Mouse (Mus musculus) liver, adult 2 months (tissue): ENCODE data around the gene Chd5.

ENCODE experiments used
- CTCF ChIP-seq: fragments of 200-500 bp; IDR thresholded peaks from 2 replicates; pipeline ENCODE4 v1.5.1; 2011; ENCODE audit warnings: low read depth, low read length, control low read depth
- POLR2A ChIP-seq: fragments of 200-500 bp; IDR thresholded peaks from 2 replicates; pipeline ENCODE4 v1.6.1; 2011; ENCODE audit warnings: low read length, control low read depth; ENCODE audit not compliant: insufficient read depth; ENCODE audit errors: extremely low read depth

DNA sequence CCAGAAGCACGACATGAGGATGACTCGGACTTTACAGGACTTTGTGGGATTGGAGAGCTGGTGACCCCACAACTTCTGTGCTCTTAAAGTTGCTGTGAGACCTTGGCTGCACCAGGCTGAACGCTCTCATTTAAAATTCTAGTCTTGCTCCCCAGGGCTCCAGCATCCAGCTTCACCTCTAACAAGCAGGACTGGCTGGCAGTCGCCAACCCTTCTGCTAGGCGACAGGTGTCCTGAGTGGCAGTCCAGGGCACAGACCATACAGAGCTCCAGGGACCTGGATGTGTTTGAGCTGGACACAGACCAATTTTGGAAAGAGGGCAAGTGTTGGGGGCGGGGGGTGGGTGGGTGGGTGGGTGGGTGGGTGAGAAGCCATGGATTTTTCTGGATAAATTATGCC lies 679 bp upstream of the Chd5 start:
- no peak for TF ChIP-seq CTCF
- no peak for TF ChIP-seq POLR2A
